Mouse (Mus musculus) layer of hippocampus, adult 18-20 months (tissue): ENCODE results near the gene Col11a1. TPM values are rescaled to one million over a fixed set of nuclear protein-coding genes. Genes with fewer than 3 reads are reported as not detected.

ENCODE experiments used
- DNase-seq, 2 experiments: peaks; one replicate each; pipeline ENCODE4 v3.0.0; 2022; ENCODE audit warnings: low spot score in 2 of 2
- long read RNA-seq: library from polyadenylated mRNA; stranded (forward); transcript quantifications from one replicate; pipeline ENCODE4 v2.0.0, GENCODE M21; 2021
- total RNA-seq, 2 experiments: library from RNA; stranded (reverse); gene quantifications; 2 replicates each; pipeline ENCODE4 v1.2.3; 2021

Gene Col11a1
- total RNA-seq, result 10 to 100 TPM in 1 of 2 experiments, 1 to 10 TPM in 1; 5.7 to 10.7 TPM
- long read RNA-seq, partial matches to known transcripts, result 2 of 3 reads
- long read RNA-seq, other reads (novel, unspliced or antisense), result 1 of 3 reads

DNA sequence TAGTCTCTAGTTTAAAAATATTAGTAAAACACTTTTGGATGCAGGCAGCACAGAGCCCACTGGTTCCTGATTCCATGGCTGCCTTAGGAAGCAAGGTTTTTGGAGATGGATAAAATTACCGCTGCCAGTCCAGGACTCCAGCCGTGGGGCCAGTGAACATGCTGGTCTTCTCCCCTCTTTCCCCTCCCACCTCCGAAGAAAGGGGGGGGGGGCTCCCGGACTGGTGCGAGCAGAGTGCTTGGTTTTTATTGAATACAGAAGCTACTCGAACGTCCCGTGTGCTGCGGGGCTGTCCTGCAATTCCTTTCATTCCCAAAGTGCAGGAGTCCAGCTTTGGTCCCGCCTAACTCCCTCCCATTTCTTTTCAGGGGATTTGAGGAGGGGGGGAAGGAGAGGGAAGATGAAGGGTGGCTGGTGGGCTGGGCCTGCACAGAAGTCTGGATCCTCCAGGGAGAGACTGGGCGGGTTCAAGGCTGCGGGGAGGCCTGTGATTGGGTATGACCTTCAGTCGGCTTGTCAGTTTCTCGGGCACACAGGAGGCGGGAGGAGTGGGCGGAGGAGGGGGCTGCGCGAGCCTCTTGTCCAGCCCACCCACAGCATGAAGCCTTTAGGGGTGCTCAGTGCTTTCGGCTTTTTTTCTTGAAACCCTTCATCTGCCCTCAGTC is at the start of gene Col11a1:
Gene Col11a1, plus strand, starts transcription at position 570 of the 665 bp plus-strand sequence.
- DNase-seq, result peak; percentile 13 to 46

DNA sequence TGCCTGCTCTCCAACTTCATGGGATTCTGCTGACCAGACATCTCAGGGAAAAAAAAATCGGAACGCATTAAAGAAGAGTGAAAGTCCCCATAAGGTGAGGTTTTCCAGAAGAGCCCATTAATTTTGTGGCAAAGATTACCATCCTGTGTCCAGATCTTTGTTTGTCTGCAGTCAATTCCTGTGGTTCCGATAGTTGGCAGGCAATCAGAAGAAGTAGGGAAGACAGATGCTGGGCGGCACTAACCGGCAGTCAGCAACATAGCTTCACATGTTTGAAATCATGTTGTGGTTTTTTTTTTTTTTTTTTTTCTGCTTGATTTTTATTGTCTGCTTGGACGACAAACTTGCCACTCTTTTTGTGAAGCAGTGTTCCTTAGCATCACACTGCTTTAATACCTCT is 39.4 kb upstream of the Col11a1 start:
- no peak for DNase-seq

- DNase-seq, result no peak
These were observed 546 bp downstream of the Col11a1 start for GRCm38 (mm10) chr3:114030886-114031285.

GRCm38 (mm10) chr3:114031351-114032213 is 1.2 kb downstream of the Col11a1 start:
- peak in 1 of 2 experiments; percentile 9 for DNase-seq

DNA sequence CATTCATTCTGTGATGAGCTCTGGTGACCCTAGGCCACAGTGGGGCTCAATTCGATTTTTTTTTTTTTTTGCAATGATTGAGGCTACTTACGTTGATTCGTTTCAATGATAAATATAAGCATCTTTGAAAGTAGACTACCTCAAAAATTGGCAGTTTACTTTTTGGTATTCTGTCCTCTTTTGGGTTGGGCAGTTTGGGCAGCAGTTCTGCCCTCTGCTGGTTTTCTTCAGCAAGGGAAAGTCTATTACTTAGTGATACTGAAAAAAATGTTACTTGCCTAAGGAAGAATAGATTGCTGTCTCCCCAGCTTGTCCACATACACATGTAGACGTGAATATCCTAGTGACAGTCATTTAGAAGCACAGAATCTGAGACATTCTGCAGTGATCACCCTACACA is 2.0 kb downstream of the Col11a1 start:
- DNase-seq, result peak; percentile 1 to 45

DNA sequence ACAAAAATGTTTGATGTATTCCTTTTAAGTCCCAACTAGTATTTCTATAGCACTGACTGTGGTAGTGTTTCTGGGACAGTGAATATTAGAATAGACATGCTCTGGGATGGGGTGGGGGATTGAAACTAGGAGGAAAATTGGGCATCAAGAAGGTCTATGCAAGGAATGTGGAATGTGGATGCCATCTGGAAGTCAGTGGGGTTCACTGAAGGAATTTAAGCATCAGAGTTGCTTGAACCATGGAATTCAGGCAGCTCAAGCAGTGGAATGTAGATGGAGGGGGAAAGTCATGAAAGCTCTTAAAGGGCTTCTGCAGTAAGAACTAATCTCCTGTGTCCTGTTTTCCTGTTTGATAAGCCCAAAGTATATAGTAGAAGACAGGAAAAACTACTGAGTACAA is 22.1 kb downstream of the Col11a1 start:
- DNase-seq, result no peak

DNA sequence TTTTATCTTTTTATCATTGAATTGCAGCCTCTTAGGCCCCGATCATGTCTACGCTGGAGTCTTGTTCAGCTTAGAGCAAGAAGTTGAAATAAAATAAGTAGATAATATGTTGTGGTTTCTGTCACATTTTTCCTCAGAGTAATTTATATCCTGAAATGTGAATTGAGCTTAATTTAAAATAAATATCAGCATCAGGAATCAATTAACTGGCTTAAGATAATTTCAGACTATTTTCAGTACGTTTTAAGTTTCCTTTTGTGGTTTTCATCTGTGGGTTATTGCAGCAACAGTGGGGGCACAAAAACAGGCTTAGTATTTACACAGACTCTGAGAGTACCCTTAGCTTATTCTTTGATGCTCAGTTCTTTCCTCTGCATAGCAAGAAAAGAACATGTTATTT is 23.2 kb downstream of the Col11a1 start:
- DNase-seq, result no peak

GRCm38 (mm10) chr3:114065123-114065522 is 34.8 kb downstream of the Col11a1 start:
- DNase-seq, result peak in 1 of 2 experiments; percentile 1

GRCm38 (mm10) chr3:114065587-114065986 is 35.2 kb downstream of the Col11a1 start:
- peak; percentile 11 to 65 for DNase-seq

GRCm38 (mm10) chr3:114099335-114099734 is 69.0 kb downstream of the Col11a1 start:
- no peak for DNase-seq

DNA sequence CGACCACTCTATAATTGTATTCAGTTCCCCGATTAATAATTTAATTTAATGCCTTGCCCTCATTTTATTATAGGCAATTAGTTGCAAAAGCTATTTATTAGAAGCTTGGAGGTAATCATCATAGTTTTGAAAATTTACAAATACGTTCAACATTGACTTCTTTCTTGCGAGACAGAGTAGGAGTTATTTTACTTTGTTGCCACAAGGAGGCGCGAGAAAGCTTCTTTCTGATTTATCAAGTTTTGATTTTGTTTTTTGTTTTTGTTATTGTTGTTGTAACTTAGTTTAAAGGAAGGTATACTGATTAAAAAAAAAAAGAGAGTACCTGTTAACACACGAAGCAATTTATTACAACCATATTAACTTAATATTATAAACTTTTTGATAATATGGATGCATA is 76.8 kb downstream of the Col11a1 start:
- DNase-seq, result no peak

DNA sequence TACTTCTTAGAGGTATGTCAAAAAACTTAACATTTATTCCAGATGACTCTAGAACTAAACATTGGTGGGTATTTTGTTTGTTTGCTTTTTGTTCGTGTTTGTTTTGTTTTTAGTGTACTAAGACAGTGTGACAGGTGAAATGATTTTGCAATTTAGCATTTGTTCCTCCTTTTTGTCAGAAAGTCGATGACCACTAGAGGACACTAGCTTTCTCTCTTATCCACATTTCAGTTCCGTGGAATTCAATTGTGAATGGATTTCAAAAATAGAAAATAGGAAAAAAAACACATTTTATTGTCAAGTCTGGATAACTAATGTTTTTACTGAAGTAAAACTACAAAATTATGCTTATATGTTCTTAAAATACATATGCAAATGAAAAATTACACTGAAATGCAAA is 116.8 kb downstream of the Col11a1 start:
- peak in 1 of 2 experiments; percentile 4 for DNase-seq

- no peak for DNase-seq
These were observed 167.8 kb downstream of the Col11a1 start for GRCm38 (mm10) chr3:114197964-114198750.

DNA sequence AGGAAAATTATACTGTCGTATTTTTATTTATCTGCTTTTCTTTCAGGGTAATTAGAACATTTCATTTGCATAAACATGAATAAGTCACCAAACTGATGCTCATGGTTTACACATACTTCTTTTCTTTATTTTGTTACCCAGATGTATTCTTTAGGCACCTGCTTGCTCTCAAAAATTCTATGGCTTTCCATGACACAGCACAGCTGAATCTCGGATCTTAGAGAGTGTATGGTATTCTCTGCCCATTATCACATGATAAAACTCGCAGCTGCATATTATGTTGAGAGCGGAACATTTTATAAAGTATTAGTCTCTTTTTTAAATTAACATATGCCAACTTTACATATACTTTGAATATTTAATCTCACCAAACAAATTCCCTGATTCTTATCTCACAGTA is 181.9 kb downstream of the Col11a1 start:
- no peak for DNase-seq

DNA sequence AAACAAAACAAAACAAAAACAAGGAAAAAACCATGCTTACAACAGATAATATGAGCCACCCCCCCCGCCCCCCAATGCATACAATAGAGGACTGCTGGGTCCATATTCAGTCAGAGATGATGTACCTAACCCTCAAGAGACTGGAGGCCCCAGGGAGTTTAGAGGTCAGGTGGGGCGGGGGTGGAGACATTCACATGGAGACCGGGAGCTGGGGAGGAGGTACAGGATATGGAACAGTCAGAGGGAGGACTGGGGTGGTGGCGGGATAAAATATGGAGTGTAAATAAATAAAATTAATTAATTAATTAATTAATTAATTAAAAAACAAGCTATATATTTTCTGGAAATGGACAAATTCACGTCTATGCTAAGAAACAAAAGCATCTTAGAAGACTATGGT is 185.8 kb downstream of the Col11a1 start:
- no peak for DNase-seq

DNA sequence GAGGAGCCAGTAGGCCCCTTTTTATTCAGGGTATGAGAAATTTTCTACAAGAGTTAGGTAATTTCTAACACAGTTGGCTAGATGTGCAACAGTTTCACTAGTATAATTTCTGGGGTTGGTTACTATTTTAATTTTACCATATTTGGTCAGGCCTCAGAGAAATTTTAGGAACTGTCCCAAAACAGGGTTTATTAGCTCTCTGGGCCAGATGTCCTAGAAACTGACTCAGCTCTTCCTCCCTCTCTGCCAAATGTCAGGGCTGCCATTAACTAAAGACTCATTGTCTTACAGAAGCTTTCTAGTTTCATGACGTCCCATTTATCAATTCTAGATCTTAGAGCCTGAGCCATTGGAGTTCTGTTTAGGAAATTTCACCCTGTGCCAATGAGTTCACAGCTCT is 199.2 kb downstream of the Col11a1 start:
- peak; percentile 3 to 62 for DNase-seq
